Mouse (Mus musculus) urinary bladder, adult 2 months (tissue): ENCODE data around the gene Ucma. TPM values are rescaled to one million over a fixed set of nuclear protein-coding genes. Genes with fewer than 3 reads are reported as not detected.

ENCODE experiments used
- polyA plus RNA-seq: library from polyadenylated mRNA; depleted of rRNA; stranded (reverse); fragments of >200 nt; gene quantifications from 2 replicates; pipeline ENCODE4 v1.2.3, GENCODE M21; 2012; rRNA removed

The Ucma gene
- polyA plus RNA-seq, 1 experiment: not detected

Other genes with a start within 250 kb of the Ucma start
- 22.3 and 23.2 TPM in 2 replicates for gene Sephs1, start 94.6 kb upstream of the Ucma start, polyA plus RNA-seq
- 117 and 121 TPM in 2 replicates for gene Phyh, start 57.1 kb upstream of the Ucma start, polyA plus RNA-seq
- gene Mcm10, start 36.7 kb downstream of the Ucma start, polyA plus RNA-seq: 1.4 and 1.6 TPM in 2 replicates
- gene Optn, start 87.9 kb downstream of the Ucma start, polyA plus RNA-seq: 10.0 and 18.1 TPM in 2 replicates
- gene Ccdc3, start 161.7 kb downstream of the Ucma start, polyA plus RNA-seq: 33.4 and 51.8 TPM in 2 replicates